8 mouse cellular contexts compared by ENCODE assay signal in the genomic region with DNA sequence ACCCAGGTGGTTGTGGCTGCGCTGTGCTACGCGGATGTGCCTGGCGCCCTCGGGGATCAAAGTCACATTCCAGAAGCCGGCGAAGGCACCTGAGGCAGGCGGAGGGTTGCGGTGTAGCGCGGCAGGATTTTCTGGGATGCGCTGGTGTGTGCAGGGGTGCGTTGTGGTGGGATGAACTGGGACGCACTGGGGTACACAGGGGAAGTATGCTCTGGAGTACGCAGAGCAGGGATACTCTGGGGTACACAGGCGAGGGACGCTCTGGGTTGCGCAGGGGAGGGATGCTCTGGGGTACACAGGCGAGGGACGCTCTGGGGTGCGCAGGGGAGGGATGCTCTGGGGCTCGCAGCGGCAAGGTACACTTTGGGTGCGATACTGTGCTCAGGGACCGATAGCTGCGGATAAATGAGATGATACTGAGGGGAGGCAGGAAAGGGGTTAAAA. TPM values are rescaled to one million over a fixed set of nuclear protein-coding genes. Genes with fewer than 3 reads are reported as not detected.
A peak's percentile ranks its signal among the peaks of the same experiment; 100 is the strongest.
DNase-seq lines count a peak whose midpoint lies in the region; ATAC-seq and TF ChIP-seq lines count a peak whose summit lies in the region.

No protein-coding gene starts in this region.

- no peak for TF ChIP-seq EP300 in stomach, postnatal 0 days (optimal IDR thresholded peaks at IDR 0.05)

- WGBS in neural tube, embryonic 11.5 days: 2% methylated on average over 26 of the region's 26 CpGs
- 5% methylated on average over 26 of the region's 26 CpGs for WGBS in liver, embryonic 13.5 days (ENCODE audit: insufficient replicate concordance)
- WGBS in stomach, postnatal 0 days: 11% methylated on average over 26 of the region's 26 CpGs

- H3K4me1 ChIP-seq in erythroblast, embryonic 14.5 days (ENCODE audit: control insufficient read depth): peaks cover 79% of the 10 kb centered on the region
- H3K4me1 ChIP-seq in neural tube, embryonic 11.5 days (ENCODE audit: control insufficient read depth, insufficient read depth, low read length): peaks cover 7% of the 10 kb centered on the region; the same call in 1 of the 2 replicates
- H3K4me1 ChIP-seq in liver, embryonic 13.5 days (replicated peaks): peaks cover 71% of the 10 kb centered on the region
- H3K4me1 ChIP-seq in stomach, postnatal 0 days (replicated peaks; ENCODE audit: control insufficient read depth, insufficient read depth): peaks cover 11% of the 10 kb centered on the region; the same call in 1 of the 2 replicates

- peak overlapping the region; percentile 10; the same call in 1 of the 2 replicates for H3K4me2 ChIP-seq in neural tube, embryonic 11.5 days (ENCODE audit: low read depth)
- peak overlapping the region; percentile 82 for H3K4me2 ChIP-seq in liver, embryonic 13.5 days
- H3K4me2 ChIP-seq in stomach, postnatal 0 days (replicated peaks; ENCODE audit: low read depth): peak overlapping the region; percentile 46

- peaks cover 17% of the 10 kb centered on the region for H3K9me3 ChIP-seq in erythroblast, embryonic 14.5 days (ENCODE audit: control insufficient read depth, low read length)
- no peaks in the 10 kb centered on the region for H3K9me3 ChIP-seq in neural tube, embryonic 11.5 days (ENCODE audit: control insufficient read depth, low read length)
- no peaks in the 10 kb centered on the region for H3K9me3 ChIP-seq in liver, embryonic 13.5 days (replicated peaks)
- H3K9me3 ChIP-seq in stomach, postnatal 0 days (ENCODE audit: control insufficient read depth, low read length): no peaks in the 10 kb centered on the region

- DNase-seq in neural tube, embryonic 11.5 days (ENCODE audit: low spot score): no peak
- no peak for DNase-seq in neural tube, embryonic 10.5 days (ENCODE audit: extremely low spot score, low spot score)
- DNase-seq in liver, embryonic 13.5 days: no peak
- DNase-seq in stomach, postnatal 0 days (ENCODE audit: low spot score): no peak
- DNase-seq in adrenal gland, postnatal 4 days (ENCODE audit: low spot score in 2 of 2): no peak
- DNase-seq in embryo, embryonic 11 days: no peak

- peaks cover 3% of the 10 kb centered on the region for H3K36me3 ChIP-seq in erythroblast, embryonic 14.5 days (ENCODE audit: control insufficient read depth)
- no peaks in the 10 kb centered on the region for H3K36me3 ChIP-seq in neural tube, embryonic 11.5 days (ENCODE audit: control insufficient read depth, insufficient read depth, low read length)
- no peaks in the 10 kb centered on the region for H3K36me3 ChIP-seq in liver, embryonic 13.5 days
- no peaks in the 10 kb centered on the region for H3K36me3 ChIP-seq in stomach, postnatal 0 days (ENCODE audit: control insufficient read depth, insufficient read depth, low read length)

- no peak overlapping the region for H3K9ac ChIP-seq in neural tube, embryonic 11.5 days (ENCODE audit: low read length)
- peak overlapping the region; percentile 75 for H3K9ac ChIP-seq in liver, embryonic 13.5 days
- H3K9ac ChIP-seq in stomach, postnatal 0 days (ENCODE audit: low read length): no peak overlapping the region

- no peak for TF ChIP-seq CTCF in stomach, postnatal 0 days (IDR thresholded peaks at IDR 0.05; ENCODE audit: low read depth)

- peaks cover 46% of the 10 kb centered on the region for H3K27me3 ChIP-seq in erythroblast, embryonic 14.5 days (ENCODE audit: control insufficient read depth)
- H3K27me3 ChIP-seq in neural tube, embryonic 11.5 days (ENCODE audit: control insufficient read depth, insufficient read depth, low read length): peaks cover 73% of the 10 kb centered on the region
- peaks cover 57% of the 10 kb centered on the region for H3K27me3 ChIP-seq in liver, embryonic 13.5 days
- peaks cover 8% of the 10 kb centered on the region for H3K27me3 ChIP-seq in stomach, postnatal 0 days (ENCODE audit: control insufficient read depth, insufficient read depth, low read length)

- H3K27ac ChIP-seq in neural tube, embryonic 11.5 days (ENCODE audit: low read depth, low read length): no peak overlapping the region
- H3K27ac ChIP-seq in liver, embryonic 13.5 days: no peak overlapping the region
- H3K27ac ChIP-seq in stomach, postnatal 0 days (replicated peaks): no peak overlapping the region

- peak overlapping the region; percentile 69 for H3K4me3 ChIP-seq in erythroblast, embryonic 14.5 days (replicated peaks)
- peak overlapping the region; percentile 3; the same call in 1 of the 2 replicates for H3K4me3 ChIP-seq in neural tube, embryonic 11.5 days (ENCODE audit: low read depth, low read length)
- H3K4me3 ChIP-seq in liver, embryonic 13.5 days (replicated peaks): peak overlapping the region; percentile 56
- peak overlapping the region; percentile 17 for H3K4me3 ChIP-seq in stomach, postnatal 0 days (ENCODE audit: low read depth, low read length)

- no peak for ATAC-seq in erythroblast, adult 5-6 weeks (replicated peaks; ENCODE audit: low FRiP score, poor library complexity, severe bottlenecking)
- ATAC-seq in neural tube, embryonic 11.5 days (ENCODE audit: insufficient read depth, low FRiP score, low TSS enrichment): peak; percentile 24
- ATAC-seq in liver, embryonic 13.5 days (ENCODE audit: low read depth): no peak
- no peak for ATAC-seq in stomach, postnatal 0 days (ENCODE audit: low FRiP score, low TSS enrichment)

RNA-seq across cellular contexts. Expression of a gene that starts 5.9 kb away (rescaled TPM):
- 2.2 and 2.6 TPM in 2 replicates for polyA plus RNA-seq in erythroblast, embryonic 14.5 days (2012)
- 0.21 and 0.77 TPM in 2 replicates for total RNA-seq in erythroblast, adult 5-6 weeks (2015; ENCODE audit: low replicate concordance)
- 0.17 TPM in 1 of 2 replicates, not detected in the other for total RNA-seq in erythroblast, adult 5-6 weeks (2017; ENCODE audit: low replicate concordance)
- polyA plus RNA-seq in neural tube, embryonic 11.5 days (2014; fragmentation: Nextera tagmentation; extraction: Ambion mirVana): 0.17 and 0.27 TPM in 2 replicates
- polyA plus RNA-seq in liver, embryonic 13.5 days (2015; fragmentation: Nextera tagmentation; extraction: Ambion mirVana): 1.8 and 2.5 TPM in 2 replicates
- 12.2 and 12.8 TPM in 2 replicates for polyA plus RNA-seq in stomach, postnatal 0 days (2015; fragmentation: Nextera tagmentation; extraction: Ambion mirVana)
- 10 to 100 TPM; 12.8 to 13.2 TPM for total RNA-seq in adrenal gland, postnatal 4 days (2021)

RNA-seq across cellular contexts. Expression of a gene that starts 12.6 kb away (rescaled TPM):
- polyA plus RNA-seq in erythroblast, embryonic 14.5 days (2012): 18.8 and 21.4 TPM in 2 replicates
- total RNA-seq in erythroblast, adult 5-6 weeks (2015; ENCODE audit: low replicate concordance): 1.7 and 6.0 TPM in 2 replicates
- total RNA-seq in erythroblast, adult 5-6 weeks (2017; ENCODE audit: low replicate concordance): 2.0 and 4.5 TPM in 2 replicates
- polyA plus RNA-seq in neural tube, embryonic 11.5 days (2014; fragmentation: Nextera tagmentation; extraction: Ambion mirVana): 4.2 and 5.5 TPM in 2 replicates
- polyA plus RNA-seq in liver, embryonic 13.5 days (2015; fragmentation: Nextera tagmentation; extraction: Ambion mirVana): 50.9 and 65.0 TPM in 2 replicates
- polyA plus RNA-seq in stomach, postnatal 0 days (2015; fragmentation: Nextera tagmentation; extraction: Ambion mirVana): 13.5 and 17.6 TPM in 2 replicates
- total RNA-seq in adrenal gland, postnatal 4 days (2021): 10 to 100 TPM; 13.1 to 26.7 TPM

RNA-seq across cellular contexts. Expression of a gene that starts 13.0 kb away (rescaled TPM):
- 0.55 and 0.65 TPM in 2 replicates for polyA plus RNA-seq in erythroblast, embryonic 14.5 days (2012)
- 1.0 TPM in 1 of 2 replicates, not detected in the other for total RNA-seq in erythroblast, adult 5-6 weeks (2015; ENCODE audit: low replicate concordance)
- not detected in 2 replicates for total RNA-seq in erythroblast, adult 5-6 weeks (2017; ENCODE audit: low replicate concordance)
- polyA plus RNA-seq in neural tube, embryonic 11.5 days (2014; fragmentation: Nextera tagmentation; extraction: Ambion mirVana): 2.0 and 2.4 TPM in 2 replicates
- 5.3 TPM in 2 replicates for polyA plus RNA-seq in liver, embryonic 13.5 days (2015; fragmentation: Nextera tagmentation; extraction: Ambion mirVana)
- 2.2 and 2.3 TPM in 2 replicates for polyA plus RNA-seq in stomach, postnatal 0 days (2015; fragmentation: Nextera tagmentation; extraction: Ambion mirVana)
- 1 to 10 TPM; 7.7 to 7.8 TPM for total RNA-seq in adrenal gland, postnatal 4 days (2021)

RNA-seq across cellular contexts. Expression of a gene that starts 13.9 kb away (rescaled TPM):
- polyA plus RNA-seq in erythroblast, embryonic 14.5 days (2012): not detected in 2 replicates
- total RNA-seq in erythroblast, adult 5-6 weeks (2015; ENCODE audit: low replicate concordance): not detected in 2 replicates
- not detected in 2 replicates for total RNA-seq in erythroblast, adult 5-6 weeks (2017; ENCODE audit: low replicate concordance)
- polyA plus RNA-seq in neural tube, embryonic 11.5 days (2014; fragmentation: Nextera tagmentation; extraction: Ambion mirVana): 0.17 TPM in 1 of 2 replicates, not detected in the other
- 0.12 TPM in 1 of 2 replicates, not detected in the other for polyA plus RNA-seq in liver, embryonic 13.5 days (2015; fragmentation: Nextera tagmentation; extraction: Ambion mirVana)
- 0.07 TPM in 2 replicates for polyA plus RNA-seq in stomach, postnatal 0 days (2015; fragmentation: Nextera tagmentation; extraction: Ambion mirVana)
- total RNA-seq in adrenal gland, postnatal 4 days (2021): under 1 TPM in 1 of 2 experiments, not detected in 1; 0.36 TPM

RNA-seq across cellular contexts. Expression of a gene that starts 22.0 kb away (rescaled TPM):
- 10.6 and 12.9 TPM in 2 replicates for polyA plus RNA-seq in erythroblast, embryonic 14.5 days (2012)
- 6.1 and 12.7 TPM in 2 replicates for total RNA-seq in erythroblast, adult 5-6 weeks (2015; ENCODE audit: low replicate concordance)
- 3.5 and 3.7 TPM in 2 replicates for total RNA-seq in erythroblast, adult 5-6 weeks (2017; ENCODE audit: low replicate concordance)
- polyA plus RNA-seq in neural tube, embryonic 11.5 days (2014; fragmentation: Nextera tagmentation; extraction: Ambion mirVana): 37.3 and 40.5 TPM in 2 replicates
- polyA plus RNA-seq in liver, embryonic 13.5 days (2015; fragmentation: Nextera tagmentation; extraction: Ambion mirVana): 42.3 and 43.7 TPM in 2 replicates
- 50.3 and 51.2 TPM in 2 replicates for polyA plus RNA-seq in stomach, postnatal 0 days (2015; fragmentation: Nextera tagmentation; extraction: Ambion mirVana)
- total RNA-seq in adrenal gland, postnatal 4 days (2021): 10 to 100 TPM; 30.8 to 31.2 TPM

Comparison
In these comparisons a context has a peak if more than half of its experiments do, and no peak if none do; other contexts are left out.
1. H3K4me3 ChIP-seq: peak in every context shown above with its lines; median percentile 69 in erythroblast, embryonic 14.5 days; 56 in liver, embryonic 13.5 days; 17 in stomach, postnatal 0 days; 3 in neural tube, embryonic 11.5 days.
2. H3K4me2 ChIP-seq: peak in every context shown above with its lines; median percentile 82 in liver, embryonic 13.5 days; 46 in stomach, postnatal 0 days; 10 in neural tube, embryonic 11.5 days.